Mouse (Mus musculus): ENCODE measurements around the gene Lyl1.

DNA sequence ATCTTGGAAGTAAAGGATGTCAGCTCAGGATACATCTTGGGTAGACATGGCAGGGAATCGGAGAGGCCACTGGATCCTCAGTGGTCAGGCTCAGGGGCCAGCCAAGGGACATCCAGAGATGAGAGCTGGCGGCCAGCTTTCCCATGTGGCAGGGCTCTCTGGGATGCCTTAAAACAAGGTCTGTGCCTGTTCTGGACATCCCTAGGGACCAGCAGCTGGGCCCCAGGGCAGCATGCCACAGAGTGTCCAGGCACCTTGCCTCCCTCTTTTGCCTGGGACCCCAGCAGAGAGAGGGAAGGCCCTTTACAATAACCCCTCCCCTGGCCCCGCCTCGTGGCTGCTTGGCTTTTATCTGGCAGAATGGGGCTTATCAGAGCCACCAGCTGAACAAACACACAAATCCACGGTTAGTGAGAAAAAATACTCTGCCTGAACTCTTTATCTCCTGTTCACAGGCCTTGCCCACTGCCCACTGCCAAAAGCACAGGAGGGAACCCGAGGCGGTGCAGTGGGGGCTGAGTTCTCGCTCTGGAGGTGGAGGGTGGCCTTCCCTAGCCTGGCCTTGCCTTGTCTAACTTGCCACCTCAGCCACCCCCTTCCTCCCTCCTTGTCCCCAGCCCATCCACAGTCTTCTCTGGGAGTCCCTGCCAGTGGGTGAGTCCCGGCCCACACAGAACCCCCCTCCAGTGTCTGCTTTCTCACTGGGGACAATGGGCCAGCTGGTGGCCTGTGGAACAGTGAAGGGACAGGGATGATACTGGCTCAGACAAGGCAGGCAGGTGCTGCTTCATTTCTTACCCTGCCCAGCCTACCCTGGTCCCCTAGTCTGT is 29.5 kb downstream of the Lyl1 start:
- TF ChIP-seq CTCF (IDR thresholded peaks at IDR 0.05; ENCODE audit: control insufficient read depth, insufficient read depth, low read length): no peak
- peak; percentile 44; the same call in 1 of the 2 replicates for TF ChIP-seq POLR2A (IDR thresholded peaks at IDR 0.05; ENCODE audit: borderline replicate concordance, control insufficient read depth, low read depth, low read length)
